Mouse (Mus musculus): ENCODE results near the gene Cttnbp2nl. TPM values are rescaled to one million over a fixed set of nuclear protein-coding genes. Genes with fewer than 3 reads are reported as not detected.

Cttnbp2nl gene
- total RNA-seq, 2 experiments from 2014 or later, result 18.9 to 19.6 TPM

DNA sequence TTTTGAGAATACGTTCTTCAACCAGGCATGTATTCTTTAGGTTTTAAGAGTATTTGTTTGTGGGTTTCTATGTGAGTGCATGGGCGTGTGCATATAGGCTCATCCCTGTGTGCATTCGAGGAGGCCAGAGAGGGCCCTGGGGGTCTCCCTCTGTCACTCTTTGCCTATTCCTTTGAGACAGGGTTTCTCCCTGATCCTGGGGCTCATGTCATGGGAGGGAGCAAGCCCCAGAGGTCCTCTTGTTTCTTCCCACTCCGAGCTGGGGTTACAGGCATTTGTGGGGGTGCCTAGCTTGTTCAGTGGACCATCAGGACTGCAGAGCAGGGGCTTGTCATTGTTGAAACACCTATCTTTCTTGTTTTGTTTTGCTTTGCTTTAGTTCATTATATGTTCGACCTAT, 65.1 kb downstream of the Cttnbp2nl start:
- intact Hi-C loops (cut with DNase I), result no loop called here

DNA sequence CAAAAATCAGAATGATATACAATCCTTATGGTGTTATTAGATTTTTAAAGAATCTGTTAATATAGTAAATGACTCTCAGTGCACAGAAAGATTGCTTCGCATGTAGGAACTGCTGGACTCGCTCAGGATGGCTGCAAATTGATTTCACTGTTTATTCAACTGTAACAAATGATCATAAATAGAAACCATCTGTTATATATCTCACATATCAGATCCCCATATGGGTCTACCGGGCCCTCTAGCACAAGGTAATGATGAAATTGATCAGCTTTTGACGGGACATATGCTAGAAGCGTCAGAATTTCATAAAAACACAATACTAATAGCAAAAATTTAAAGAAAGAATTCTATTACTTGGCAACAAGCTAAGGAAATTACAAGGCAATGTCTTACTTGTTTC, 73.2 kb downstream of the Cttnbp2nl start:
- DNase-seq, result no peak
- intact Hi-C loops (cut with DNase I), result no loop called here

More for the DNA sequence above, 65.1 kb downstream of the Cttnbp2nl start:
- no peak for DNase-seq

DNA sequence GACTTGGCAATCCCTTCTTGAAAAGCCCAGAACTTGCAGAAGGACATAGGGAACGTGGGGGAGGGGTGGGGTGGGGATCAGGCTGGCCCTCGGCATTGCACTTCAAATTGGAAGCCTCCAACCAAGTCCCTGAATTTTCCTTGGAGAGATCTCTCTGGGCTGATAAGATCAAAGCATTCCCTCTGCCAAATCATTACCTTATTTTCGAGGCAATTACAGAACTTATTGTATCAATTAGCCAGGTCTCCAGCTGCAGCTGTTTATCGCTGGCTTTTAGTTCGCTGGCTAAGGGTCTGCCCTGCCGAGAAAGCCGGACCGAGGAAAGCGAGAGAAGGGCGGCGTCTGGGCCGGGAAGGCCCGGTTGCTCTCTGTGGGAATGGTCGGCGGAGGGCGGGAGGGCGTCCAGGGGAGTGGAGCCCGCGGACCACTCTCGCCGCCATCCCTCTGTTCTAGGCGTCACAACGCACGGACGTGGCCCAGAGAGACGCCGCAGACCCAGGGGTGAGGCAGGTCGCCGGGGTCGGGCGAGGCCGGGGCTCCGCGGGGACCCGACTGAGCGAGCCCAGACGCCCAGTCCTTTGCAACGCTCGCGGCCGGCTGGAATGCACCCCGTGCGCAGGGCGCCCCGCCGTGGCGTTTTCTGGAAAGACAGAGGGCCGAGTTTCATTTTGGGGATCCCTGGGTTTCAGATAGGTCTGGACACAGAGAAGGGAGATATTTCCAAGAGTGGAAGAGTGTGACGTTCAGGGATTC, 85.2 kb downstream of the Cttnbp2nl start:
- DNase-seq, result peak; percentile 93 to 97
- intact Hi-C loops (cut with DNase I), result loop anchor here (2.0 to 5.0 kb wide), 4 partner anchors 100 to 253 kb away; partner anchors contain the start of gene Rhoc

DNA sequence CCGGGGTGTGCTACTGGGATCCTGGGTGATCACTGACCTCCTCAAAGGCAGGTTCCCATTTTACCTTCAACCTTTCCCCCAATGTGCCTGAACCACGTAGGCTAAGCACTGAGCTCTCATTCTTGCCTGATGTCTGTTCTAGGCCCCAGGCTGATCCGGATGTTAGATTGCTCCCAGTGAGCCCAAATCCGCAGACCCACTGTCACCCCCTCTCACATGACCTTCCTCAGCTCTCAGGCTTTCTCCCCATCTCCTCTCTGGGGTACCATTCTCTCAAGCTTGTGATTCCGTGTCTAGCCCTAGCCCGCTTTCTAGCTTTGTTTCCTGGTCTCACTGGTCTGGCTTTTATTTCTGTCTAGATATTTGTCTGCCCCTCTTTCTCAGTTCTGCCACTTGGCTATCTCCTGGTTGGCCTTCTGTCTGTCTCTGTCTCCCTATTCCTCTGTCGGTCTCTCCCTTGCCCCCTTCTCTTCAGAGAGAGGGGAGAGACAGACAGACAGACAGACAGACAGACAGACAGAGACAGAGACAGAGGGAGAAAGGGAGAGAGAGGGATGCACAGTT, 86.9 kb downstream of the Cttnbp2nl start:
- no peak for DNase-seq
- intact Hi-C loops (cut with DNase I), result loop anchor here (5.0 kb wide), 2 partner anchors 99 to 194 kb away; no protein-coding TSS in a partner anchor

DNA sequence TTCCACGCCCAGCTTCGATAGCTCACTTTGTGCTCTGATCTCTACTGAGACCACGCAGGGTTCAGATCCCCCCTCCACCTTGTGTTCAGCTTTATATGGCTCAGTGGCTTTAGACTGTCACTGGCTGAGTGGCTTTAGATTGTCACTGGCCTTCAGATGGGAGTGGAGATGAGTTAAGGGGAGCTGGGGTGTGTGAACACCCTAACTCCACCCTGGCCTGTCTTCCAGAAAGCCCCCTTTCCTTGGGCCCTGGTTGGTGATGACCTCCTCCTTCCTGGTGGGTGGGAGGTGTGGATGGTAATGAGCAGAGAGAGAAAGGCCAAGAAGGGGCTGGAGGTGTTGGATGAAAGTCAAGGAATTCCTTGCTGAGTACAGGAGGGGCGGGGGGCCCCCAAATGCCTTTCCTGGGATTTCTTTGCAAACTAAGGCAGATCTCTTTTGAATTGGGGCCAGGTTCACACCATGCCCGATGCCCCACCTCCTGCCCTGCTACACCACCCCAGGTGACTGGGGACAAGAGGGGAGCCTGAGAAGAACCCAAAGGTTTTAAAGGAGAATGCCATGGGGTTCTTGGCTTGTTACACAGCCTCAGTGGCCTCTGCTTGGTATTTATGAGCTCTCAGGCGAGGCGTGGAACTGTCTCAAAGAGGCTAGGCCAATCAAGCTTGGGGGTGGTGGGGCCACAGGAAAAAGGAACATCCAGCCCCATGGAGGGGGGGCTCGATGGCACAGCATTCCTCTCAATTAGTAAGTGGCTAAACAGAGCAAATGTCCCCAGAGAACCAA, 87.7 kb downstream of the Cttnbp2nl start:
- intact Hi-C loops (cut with DNase I), result loop anchor here (5.0 kb wide), 2 partner anchors 98 to 193 kb away; no protein-coding TSS in a partner anchor
- DNase-seq, result no peak

DNA sequence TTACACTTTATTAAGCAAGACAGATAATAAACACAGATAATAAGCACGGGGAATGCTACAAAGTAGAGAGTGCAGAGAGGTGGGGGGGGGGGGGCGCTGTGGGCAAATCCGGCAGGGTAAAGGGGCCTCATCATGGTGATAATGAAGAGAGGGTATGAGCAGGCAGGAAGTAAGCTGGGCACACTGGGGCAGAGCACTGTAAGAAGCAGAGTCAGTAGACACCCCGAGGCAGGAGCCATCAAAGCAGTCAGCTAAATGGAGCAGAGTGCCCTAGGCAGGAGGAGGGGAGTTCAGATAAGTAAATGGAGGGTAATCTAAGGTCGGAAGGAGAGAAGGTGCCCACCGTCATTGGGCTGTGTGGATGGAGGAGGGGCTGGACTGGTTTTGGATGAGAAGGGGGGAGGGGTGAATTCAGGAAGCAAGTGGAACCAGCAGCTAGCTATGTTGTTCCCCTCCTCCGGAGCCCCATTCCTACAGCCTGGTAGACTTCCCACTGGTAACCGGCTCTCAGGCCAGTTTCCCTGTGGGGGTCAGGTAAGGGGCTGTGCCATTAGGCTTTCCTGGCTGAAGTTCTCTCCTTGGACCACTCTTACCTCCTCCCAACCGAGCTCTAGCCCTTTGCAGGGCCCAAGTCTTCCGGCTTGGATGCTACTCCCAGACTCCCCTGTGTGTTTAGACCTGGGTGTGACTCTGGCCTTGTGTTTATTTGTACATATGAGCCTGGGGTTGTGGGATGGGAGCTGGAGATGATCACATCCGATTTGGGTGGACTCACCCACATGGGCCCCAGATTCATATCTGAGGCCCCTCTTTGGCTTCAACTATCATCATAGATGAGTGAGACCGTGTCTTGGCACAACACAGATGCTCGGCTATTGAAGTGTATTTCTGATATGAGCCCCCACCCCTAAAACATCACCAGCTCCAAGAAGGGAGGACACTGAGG, 89.3 kb downstream of the Cttnbp2nl start:
- intact Hi-C loops (cut with DNase I), result no loop called here

DNA sequence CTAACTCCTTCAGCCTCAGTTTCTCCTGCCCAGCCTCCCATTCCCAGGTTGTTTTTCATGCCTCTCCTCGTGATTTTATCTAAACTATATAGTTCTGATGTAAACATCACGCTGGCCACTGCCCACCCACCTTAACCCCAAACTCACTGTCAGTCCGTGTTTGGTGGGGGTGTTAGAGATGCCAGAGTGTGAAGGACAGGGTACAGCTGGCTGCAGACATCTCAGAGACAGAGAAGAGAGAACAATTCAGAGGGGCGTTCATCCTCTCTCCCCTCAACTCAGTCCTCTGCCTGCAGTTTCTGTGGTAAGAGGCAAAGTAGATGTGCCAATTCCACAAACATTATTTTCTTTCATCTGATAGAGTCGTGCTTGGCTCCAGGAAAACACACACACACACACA, 90.1 kb downstream of the Cttnbp2nl start:
- DNase-seq, result no peak
- intact Hi-C loops (cut with DNase I), result no loop called here

More for the DNA sequence above, 89.3 kb downstream of the Cttnbp2nl start:
- DNase-seq, result no peak

DNA sequence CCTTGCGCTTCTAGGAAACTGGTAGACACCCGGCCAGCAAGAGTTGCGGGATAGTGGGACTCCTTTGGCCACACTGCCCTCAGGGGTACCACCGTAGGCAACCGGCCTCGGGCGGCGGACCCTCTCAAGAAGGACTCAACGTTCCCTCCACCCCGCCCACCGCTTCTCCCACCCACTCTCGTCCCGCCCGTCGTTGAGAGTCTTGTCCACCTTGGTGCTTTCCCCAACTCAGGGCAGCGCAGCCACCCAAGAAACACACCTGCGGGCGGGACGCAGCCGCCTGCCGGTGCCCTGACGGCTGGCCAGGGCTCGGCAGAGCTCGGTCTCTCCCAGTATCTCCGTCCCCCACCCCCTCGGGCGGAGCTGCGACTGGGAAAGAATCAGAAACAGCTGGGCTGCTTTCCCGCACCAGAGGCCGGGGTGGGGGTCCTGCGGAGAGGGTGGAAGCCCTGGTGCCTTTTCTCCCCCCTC, 90.8 kb downstream of the Cttnbp2nl start:
- DNase-seq, result no peak
- intact Hi-C loops (cut with DNase I), result no loop called here

DNA sequence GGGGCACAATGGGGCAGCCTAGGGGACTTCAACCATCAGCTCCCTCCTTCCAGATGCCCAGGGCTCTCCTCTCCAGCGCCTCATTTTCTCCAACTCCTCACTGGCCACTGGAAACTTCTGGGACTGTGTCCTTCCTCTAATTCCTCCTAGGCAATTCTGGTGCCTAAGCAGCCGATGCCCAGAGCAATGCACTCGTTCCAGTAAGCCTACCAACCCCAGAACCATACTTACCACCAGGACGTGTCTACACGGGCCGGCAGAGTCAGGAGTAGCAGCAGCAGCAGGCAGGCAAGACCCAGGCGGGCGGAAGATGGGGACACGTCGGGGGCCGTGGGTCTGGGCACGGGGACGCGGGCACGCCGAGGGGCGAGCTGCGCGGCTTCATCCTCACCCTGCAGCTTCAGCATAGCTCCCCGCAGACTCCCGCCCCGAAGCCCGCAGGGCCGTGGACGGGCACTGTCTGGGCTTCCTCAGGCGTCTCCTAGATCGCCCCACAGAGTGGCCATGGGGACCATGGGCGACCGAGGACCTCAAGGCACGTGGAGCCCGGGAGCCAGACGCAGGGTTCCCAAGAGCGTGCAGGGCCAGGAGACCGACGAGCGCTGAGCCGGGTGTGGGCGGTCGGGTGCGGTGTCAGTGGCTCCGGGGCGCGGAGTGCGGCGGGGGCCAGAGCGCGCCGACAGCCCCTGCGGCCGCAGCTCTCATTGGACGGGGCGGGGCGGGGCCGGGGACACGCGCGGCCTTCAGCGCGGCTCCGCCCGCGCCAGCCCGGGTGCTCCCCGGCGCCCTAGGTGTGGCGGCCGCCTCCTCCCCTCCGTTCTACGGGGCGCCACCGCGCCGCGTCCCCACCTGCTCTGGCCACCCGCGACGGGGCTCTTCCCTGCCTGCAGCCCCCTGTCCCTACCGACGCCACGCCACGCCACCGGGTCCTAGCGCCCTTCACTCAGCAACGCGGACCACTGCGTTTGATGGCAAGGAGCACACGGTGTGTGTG, 91.6 kb downstream of the Cttnbp2nl start, which contains the start of gene Wnt2b:
Wnt2b (minus strand) TSS at position 856 of the 994 bp plus-strand sequence.
- intact Hi-C loops (cut with DNase I), result no loop called here
- DNase-seq, result peak; percentile 28 to 34

DNA sequence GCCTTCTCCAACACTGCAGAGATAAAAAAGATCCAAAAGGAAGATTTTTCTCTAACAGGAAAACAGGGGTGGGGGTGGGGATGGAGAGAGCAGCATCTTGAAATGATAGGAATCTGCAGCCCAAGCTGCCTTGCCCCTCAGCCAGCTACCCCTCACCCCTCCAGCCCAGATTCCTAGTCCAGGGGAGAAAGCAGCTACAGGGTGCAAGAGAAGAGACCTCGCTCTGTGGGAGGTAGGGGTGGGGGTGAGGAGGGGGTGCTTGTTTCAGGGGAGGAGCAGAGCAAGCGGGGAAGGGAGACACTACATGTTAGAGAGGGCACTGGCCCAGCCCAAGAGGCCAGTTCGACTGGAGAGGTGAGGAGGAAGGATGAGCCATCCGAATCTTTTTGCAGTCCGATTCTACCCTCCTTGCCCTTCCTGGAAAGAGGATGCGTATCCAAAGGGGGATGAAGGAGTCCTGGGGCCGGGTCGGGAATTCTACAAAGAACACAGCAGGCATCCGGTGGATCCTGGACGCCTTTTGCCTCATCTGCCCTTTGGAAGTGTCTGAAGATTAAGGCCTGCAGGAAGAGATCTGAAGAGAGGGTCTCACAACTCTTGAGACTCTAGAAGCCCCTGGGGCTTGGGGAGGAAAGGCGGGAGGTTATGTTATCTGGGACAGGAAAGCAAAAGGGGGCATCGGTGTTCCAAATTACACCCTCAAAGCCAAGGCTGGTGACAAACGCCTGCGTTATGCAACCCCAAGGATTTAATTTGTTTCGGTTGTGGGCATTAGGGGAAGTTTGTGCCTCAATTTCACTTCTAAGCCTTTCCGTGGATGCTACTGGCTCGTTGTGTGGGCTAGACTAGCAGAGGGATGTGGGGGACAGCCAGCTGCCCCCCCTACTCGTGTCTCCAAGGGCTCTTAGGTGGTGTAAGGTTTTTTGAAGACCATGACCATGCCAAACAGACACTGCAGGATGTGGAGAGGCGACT, 92.6 kb downstream of the Cttnbp2nl start:
- DNase-seq, result no peak

DNA sequence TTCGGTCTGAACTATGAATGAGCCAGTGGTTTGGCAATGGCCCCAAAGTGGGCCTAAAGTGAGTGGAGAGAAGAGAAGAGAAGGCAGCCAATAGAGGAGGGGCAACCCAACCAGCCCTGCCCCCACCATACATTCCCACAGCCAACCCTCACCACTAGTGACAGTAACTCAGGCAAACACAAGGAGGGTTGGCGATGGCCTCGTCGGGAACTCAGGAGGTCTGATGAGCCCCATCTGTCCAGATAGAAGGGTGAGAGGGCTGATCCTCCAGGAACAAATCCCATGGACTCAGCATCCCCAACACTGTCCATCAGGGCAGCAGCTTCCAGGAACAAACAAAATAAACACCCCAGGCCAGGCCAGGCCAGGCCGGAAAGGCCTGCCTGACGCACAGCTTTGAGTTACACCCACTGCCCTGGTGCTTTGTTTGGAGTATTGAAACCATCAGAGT, 96.8 kb downstream of the Cttnbp2nl start:
- no peak for DNase-seq
- intact Hi-C loops (cut with DNase I), result no loop called here

More for the DNA sequence above, 92.6 kb downstream of the Cttnbp2nl start:
- intact Hi-C loops (cut with DNase I), result no loop called here

DNA sequence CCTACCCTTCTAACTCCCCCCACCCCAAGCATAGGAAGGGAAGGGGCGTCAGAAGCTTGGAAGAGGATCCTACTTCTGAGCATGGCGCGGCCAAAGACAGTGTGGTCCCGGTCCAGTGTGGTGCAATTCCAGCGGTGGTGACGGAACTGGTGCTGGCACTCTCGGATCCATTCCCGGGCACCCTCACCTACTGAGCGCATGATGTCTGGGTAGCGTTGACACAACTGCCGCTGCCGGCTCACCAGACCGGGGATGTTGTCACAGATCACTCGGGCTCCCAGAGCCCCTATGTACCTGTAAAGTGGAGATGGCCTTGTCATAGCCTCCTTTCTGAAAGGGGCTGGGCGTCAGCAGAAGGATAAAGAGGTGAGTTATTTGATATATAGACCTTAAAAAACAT, 98.4 kb downstream of the Cttnbp2nl start:
- DNase-seq, result no peak
- intact Hi-C loops (cut with DNase I), result no loop called here

DNA sequence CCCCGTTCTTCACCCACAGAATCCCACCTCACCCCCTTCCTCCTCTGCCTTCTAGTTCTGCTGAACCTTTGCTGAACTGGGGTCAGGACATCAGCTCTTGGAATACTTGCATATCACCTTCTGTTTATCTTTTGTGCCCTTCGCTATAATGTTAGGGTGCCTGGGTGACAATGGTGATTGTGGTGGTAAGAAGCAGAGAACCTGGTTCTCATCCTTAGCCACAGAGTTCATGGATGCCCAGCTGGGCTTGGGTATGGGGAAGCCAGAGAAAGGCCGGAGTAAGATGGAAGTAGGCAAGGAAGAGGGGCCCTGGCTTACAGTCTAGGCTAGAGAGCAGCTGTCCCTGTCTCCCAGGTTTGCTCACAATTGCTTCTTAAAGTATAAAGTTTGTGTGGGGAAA, 98.8 kb downstream of the Cttnbp2nl start:
- DNase-seq, result no peak
- intact Hi-C loops (cut with DNase I), result no loop called here

DNA sequence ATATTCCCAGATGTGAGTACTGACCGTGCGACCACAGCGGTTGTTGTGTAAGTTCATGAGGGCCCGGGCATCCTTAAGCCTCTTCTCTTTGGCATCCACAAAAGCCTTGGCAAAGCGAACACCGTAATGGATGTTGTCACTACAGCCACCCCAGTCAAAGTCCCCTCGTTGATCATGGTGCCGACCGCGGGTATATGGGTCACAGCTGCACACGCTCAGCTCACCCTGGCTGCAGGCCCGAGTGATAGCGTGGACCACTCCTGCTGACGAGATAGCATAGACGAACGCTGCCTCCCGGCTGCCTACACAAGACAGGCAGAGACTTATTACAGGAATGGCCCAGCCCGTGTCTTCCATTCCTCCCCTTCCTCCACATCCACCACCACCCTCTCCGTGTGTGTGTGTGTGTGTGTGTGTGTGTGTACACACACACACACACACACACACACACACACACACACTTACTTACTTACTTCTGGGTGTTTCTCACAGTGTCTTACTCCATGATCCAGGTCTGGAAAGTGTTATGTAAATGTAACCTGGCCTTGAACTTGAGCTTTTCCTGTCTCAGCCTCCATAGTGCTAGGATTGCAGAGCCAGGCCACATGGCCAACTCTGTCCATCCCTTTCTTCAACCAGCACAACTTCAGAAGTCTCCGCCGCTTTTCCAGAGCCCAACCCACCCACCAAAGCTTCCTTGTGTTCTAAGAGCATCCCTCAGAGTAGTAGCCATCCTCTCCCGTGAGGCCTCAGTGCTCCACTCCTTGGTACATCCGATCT, 99.9 kb downstream of the Cttnbp2nl start:
- DNase-seq, result no peak
- intact Hi-C loops (cut with DNase I), result no loop called here

Measured in heart, postnatal 36 days (tissue).